Mouse (Mus musculus) CH12.LX (cell line): Measurements from ENCODE around the gene Itpr2.

Experiments used
- CTCF ChIP-seq, 2 experiments: IDR thresholded peaks in 1 of 2; conservative IDR thresholded peaks in 1 of 2; 2 replicates each; pipeline ENCODE4 v1.5.1; 2011 to 2012; ENCODE audit warnings: low read depth in 2 of 2, low read length in 2 of 2, improper control_type of control experiment in 1 of 2, inconsistent platforms in 1 of 2, mild to moderate bottlenecking in 1 of 2, moderate library complexity in 1 of 2
- EP300 ChIP-seq: IDR thresholded peaks from 2 replicates; pipeline ENCODE4 v1.6.1; 2011; ENCODE audit warnings: low read length, improper control_type of control experiment
- JUND ChIP-seq: conservative IDR thresholded peaks from 2 replicates; pipeline ENCODE4 v1.6.1; 2011; ENCODE audit warnings: low read depth, low read length, improper control_type of control experiment
- POLR2A ChIP-seq: IDR thresholded peaks from 2 replicates; pipeline ENCODE4 v1.6.1; 2011; ENCODE audit warnings: low read depth, mild to moderate bottlenecking, improper control_type of control experiment, low read length
- UBTF ChIP-seq: IDR thresholded peaks from 2 replicates; pipeline ENCODE4 v1.6.1; 2012; ENCODE audit warnings: low read depth, mild to moderate bottlenecking, inconsistent platforms, low read length, improper control_type of control experiment, moderate library complexity

GRCm38 (mm10) chr6:146414094-146414493, 87.9 kb downstream of the Itpr2 start:
- TF ChIP-seq CTCF (conservative IDR thresholded peaks at IDR 0.05 in 1 of 2, IDR thresholded peaks at IDR 0.05 in 1 of 2; ENCODE audit: low read depth in 2 of 2, low read length in 2 of 2), result no peak
- TF ChIP-seq JUND, result no peak
- no peak for TF ChIP-seq EP300
- TF ChIP-seq POLR2A, result no peak
- no peak for TF ChIP-seq UBTF
